Mouse (Mus musculus) CH12.LX (cell line): ENCODE results near the gene Mul1.

Experiments used
- CTCF ChIP-seq, 2 experiments: IDR thresholded peaks in 1 of 2; conservative IDR thresholded peaks in 1 of 2; 2 replicates each; pipeline ENCODE4 v1.5.1; 2011 to 2012; ENCODE audit warnings: low read depth in 2 of 2, low read length in 2 of 2, improper control_type of control experiment in 1 of 2, inconsistent platforms in 1 of 2, mild to moderate bottlenecking in 1 of 2, moderate library complexity in 1 of 2
- EP300 ChIP-seq: IDR thresholded peaks from 2 replicates; pipeline ENCODE4 v1.6.1; 2011; ENCODE audit warnings: low read length, improper control_type of control experiment

DNA sequence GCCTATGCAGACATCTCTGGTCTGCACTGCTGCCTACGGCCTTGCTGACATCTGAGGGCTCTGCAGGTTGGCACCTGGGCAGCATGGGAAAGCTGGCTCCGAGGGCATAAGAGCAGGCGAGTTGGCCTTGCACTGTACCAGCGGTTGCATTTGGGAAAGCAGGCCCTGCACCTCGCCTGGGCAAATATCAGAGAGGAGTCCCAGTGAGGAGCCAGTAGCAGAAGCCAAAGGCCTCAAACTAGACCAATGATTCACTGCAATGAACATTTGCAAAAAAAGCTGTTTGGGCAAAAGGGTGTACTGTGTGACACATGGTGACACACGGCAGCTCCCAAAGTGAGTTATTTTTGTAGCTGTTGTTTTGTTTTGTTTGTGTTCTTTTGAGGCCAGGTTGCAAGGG, 9.4 kb upstream of the Mul1 start:
- TF ChIP-seq CTCF (conservative IDR thresholded peaks at IDR 0.05 in 1 of 2, IDR thresholded peaks at IDR 0.05 in 1 of 2; ENCODE audit: low read depth in 2 of 2, low read length in 2 of 2) = no peak
- TF ChIP-seq EP300 = no peak
